Comparison of ENCODE assay signal across 26 mouse cellular contexts in the genomic region with DNA sequence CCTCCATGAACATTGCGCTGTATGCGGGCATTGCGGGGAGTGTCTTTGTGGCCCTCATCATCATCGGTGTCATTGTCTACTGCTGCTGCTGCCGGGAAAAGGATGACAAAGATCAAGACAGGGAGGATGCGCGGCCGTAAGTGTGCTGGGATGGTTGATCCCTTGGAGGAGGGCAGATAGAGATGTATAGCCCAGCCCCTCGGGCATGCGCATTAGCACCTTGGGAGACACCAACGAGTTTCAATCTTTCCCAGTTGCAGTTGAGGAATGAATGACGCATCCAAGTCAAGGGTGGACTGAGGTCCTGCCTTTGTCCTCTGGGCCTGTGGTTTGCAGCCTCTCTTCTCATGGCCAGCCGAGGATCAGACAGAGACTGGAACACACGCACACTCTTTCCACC. TPM values are rescaled to one million over a fixed set of nuclear protein-coding genes. Genes with fewer than 3 reads are reported as not detected.
DNase-seq lines count a peak whose midpoint lies in the region; ATAC-seq lines count a peak whose summit lies in the region.
"Had no signal": no experiment of that assay in that cellular context is flagged by ENCODE, and none has a peak within 500 bp of the region (broad histone marks: within the 10 kb centered on the region; RNA-seq: fewer than 3 reads in every experiment).

No protein-coding gene starts in this region.

- H3K27ac ChIP-seq in midbrain, embryonic 10.5 days (replicated peaks), result 0 out of 2 replicates have a peak overlapping the region, but pooled peaks have one; percentile 64
- no peak overlapping the region for H3K27ac ChIP-seq in midbrain, embryonic 15.5 days
- H3K27ac ChIP-seq: embryonic facial prominence, embryonic 10.5 days; embryonic facial prominence, embryonic 12.5 days; forebrain, embryonic 13.5 days; forebrain, embryonic 15.5 days had no signal

- WGBS in midbrain, embryonic 10.5 days, result 91% methylated on average over 14 of the region's 14 CpGs
- WGBS in midbrain, embryonic 15.5 days, result 88% methylated on average over 14 of the region's 14 CpGs

- H3K4me1 ChIP-seq in midbrain, embryonic 10.5 days, result peaks cover 40% of the 10 kb centered on the region
- H3K4me1 ChIP-seq in midbrain, embryonic 15.5 days, result no peaks in the 10 kb centered on the region

- no peak overlapping the region for H3K9ac ChIP-seq in midbrain, embryonic 15.5 days
- H3K9ac ChIP-seq: embryonic facial prominence, embryonic 12.5 days; forebrain, embryonic 13.5 days; forebrain, embryonic 15.5 days; forebrain, postnatal 0 days had no signal

- ATAC-seq in midbrain, embryonic 15.5 days (replicated peaks), result no peak
- ATAC-seq: activated CD4-positive, CD25-positive, alpha-beta regulatory T cell, adult 4 months; forebrain, embryonic 13.5 days; forebrain, embryonic 15.5 days; forebrain, postnatal 0 days; Patski had no signal

- H3K36me3 ChIP-seq in midbrain, embryonic 10.5 days, result no peaks in the 10 kb centered on the region
- H3K36me3 ChIP-seq in midbrain, embryonic 15.5 days (replicated peaks), result no peaks in the 10 kb centered on the region
- H3K36me3 ChIP-seq: embryonic facial prominence, embryonic 10.5 days; embryonic facial prominence, embryonic 12.5 days; forebrain, embryonic 15.5 days; G1E had no signal

- H3K9me3 ChIP-seq in midbrain, embryonic 10.5 days (replicated peaks), result no peaks in the 10 kb centered on the region
- H3K9me3 ChIP-seq in midbrain, embryonic 15.5 days, result no peaks in the 10 kb centered on the region
- H3K9me3 ChIP-seq: embryonic facial prominence, embryonic 10.5 days; embryonic facial prominence, embryonic 12.5 days; forebrain, embryonic 13.5 days; forebrain, embryonic 15.5 days; G1E had no signal

- H3K27me3 ChIP-seq in midbrain, embryonic 10.5 days (ENCODE audit: low read depth, poor library complexity, severe bottlenecking), result peaks cover 10% of the 10 kb centered on the region
- 0 out of 2 replicates have a peak, but pooled peaks cover 4% of the 10 kb centered on the region for H3K27me3 ChIP-seq in midbrain, embryonic 15.5 days (replicated peaks)

- no peak overlapping the region for H3K4me2 ChIP-seq in midbrain, embryonic 15.5 days
- H3K4me2 ChIP-seq: embryonic facial prominence, embryonic 12.5 days; forebrain, embryonic 13.5 days; forebrain, embryonic 15.5 days had no signal

- DNase-seq in gastrocnemius, postnatal 25 days, result peak; percentile 3
- no peak for DNase-seq in gastrocnemius, postnatal 36 days
- no peak for DNase-seq in midbrain, embryonic 10.5 days (ENCODE audit: low spot score)
- DNase-seq in ES-CJ7 (ENCODE audit: low read depth, low spot score), result peak; percentile 59
- DNase-seq in R1 (ENCODE audit: low read depth, low spot score), result peak; percentile 67
- DNase-seq in kidney, adult 9 months, result no peak
- no peak for DNase-seq in kidney, adult 11 months
- DNase-seq: adrenal gland, adult 8-10 months; adrenal gland, postnatal 14 days; adrenal gland, postnatal 36 days; cerebellum, adult 11-12 months; cerebellum, adult 2 months; cerebellum, adult 9-10 months; cerebellum, postnatal 10 days; cerebellum, postnatal 25 days; forebrain, postnatal 0 days had no signal

- no peak overlapping the region for H3K4me3 ChIP-seq in midbrain, embryonic 10.5 days
- no peak overlapping the region for H3K4me3 ChIP-seq in midbrain, embryonic 15.5 days
- H3K4me3 ChIP-seq: embryonic facial prominence, embryonic 10.5 days; embryonic facial prominence, embryonic 12.5 days; forebrain, embryonic 13.5 days; forebrain, embryonic 15.5 days had no signal

- intact Hi-C loops in gastrocnemius, postnatal 36 days (cut with DNase I), result loop anchor here (5.0 kb wide), 1 partner anchor 88 kb away; a partner anchor contains a TSS

RNA-seq across cellular contexts. Expression of a gene that starts 34.5 kb away (rescaled TPM):
- total RNA-seq in gastrocnemius, postnatal 25 days (2021), result not detected
- total RNA-seq in gastrocnemius, postnatal 36 days (2021), result not detected
- polyA plus RNA-seq in midbrain, embryonic 10.5 days (2016; fragmentation: Nextera tagmentation; extraction: Ambion mirVana), result 0.31 and 0.55 TPM in 2 replicates
- 0.10 TPM in 1 of 2 replicates, not detected in the other for polyA plus RNA-seq in midbrain, embryonic 15.5 days (2015; fragmentation: Nextera tagmentation; extraction: Ambion mirVana)
- total RNA-seq: adrenal gland, postnatal 14 days had no signal
- polyA plus RNA-seq: activated CD4-positive, CD25-positive, alpha-beta regulatory T cell, adult 4 months; cerebellum, adult 2 months; cortical plate, adult 2 months; forebrain, embryonic 13.5 days; forebrain, embryonic 15.5 days; G1E; Patski had no signal

RNA-seq across cellular contexts. Expression of a gene that starts 36.9 kb away (rescaled TPM):
- total RNA-seq in gastrocnemius, postnatal 25 days (2021), result 10 to 100 TPM; 66.6 to 85.7 TPM
- total RNA-seq in gastrocnemius, postnatal 36 days (2021), result 10 to 100 TPM; 70.6 to 92.3 TPM
- polyA plus RNA-seq in midbrain, embryonic 10.5 days (2016; fragmentation: Nextera tagmentation; extraction: Ambion mirVana), result 2.7 and 3.5 TPM in 2 replicates
- polyA plus RNA-seq in midbrain, embryonic 15.5 days (2015; fragmentation: Nextera tagmentation; extraction: Ambion mirVana), result 1.5 and 1.7 TPM in 2 replicates
- total RNA-seq: adrenal gland, adult 18-20 months had no signal
- polyA plus RNA-seq: activated CD4-positive, CD25-positive, alpha-beta regulatory T cell, adult 4 months; G1E; Patski had no signal

Comparison
In these comparisons a context has a peak if more than half of its experiments do, and no peak if none do; other contexts are left out.
1. DNase-seq: peak in gastrocnemius, postnatal 25 days (single experiment), ES-CJ7 (single experiment) and R1 (single experiment); none in gastrocnemius, postnatal 36 days (0 of 2), midbrain, embryonic 10.5 days (single experiment), kidney, adult 9 months (single experiment) and kidney, adult 11 months (single experiment).